Mouse (Mus musculus): ENCODE data around the gene Lrrc4c. TPM values are rescaled to one million over a fixed set of nuclear protein-coding genes. Genes with fewer than 3 reads are reported as not detected.

The Lrrc4c gene
- polyA plus RNA-seq, 1 experiment from 2014 or later: 0.19 TPM

GRCm38 (mm10) chr2:96475674-96476073, 157.7 kb downstream of the Lrrc4c start:
- no peak for ATAC-seq (replicated peaks; ENCODE audit: insufficient number of reproducible peaks, low FRiP score, low TSS enrichment)
- H3K27me3 ChIP-seq (ENCODE audit: control insufficient read depth, insufficient read depth, low read length): no peaks in the 10 kb centered on the region
- no peak overlapping the region for H3K27ac ChIP-seq (ENCODE audit: low read depth, low read length)
- no peaks in the 10 kb centered on the region for H3K9me3 ChIP-seq (replicated peaks; ENCODE audit: control insufficient read depth, low read length)
- 74% methylated on average over 6 of the region's 6 CpGs for WGBS (ENCODE audit: insufficient replicate concordance)
- H3K9ac ChIP-seq (ENCODE audit: low read depth, low read length): no peak overlapping the region
- no peak overlapping the region for H3K4me3 ChIP-seq (ENCODE audit: low read depth, low read length)
- no peaks in the 10 kb centered on the region for H3K36me3 ChIP-seq (ENCODE audit: control insufficient read depth, insufficient read depth, low read length)
- H3K4me2 ChIP-seq: no peak overlapping the region
- no peaks in the 10 kb centered on the region for H3K4me1 ChIP-seq (ENCODE audit: control insufficient read depth, insufficient read depth, low read length)

DNA sequence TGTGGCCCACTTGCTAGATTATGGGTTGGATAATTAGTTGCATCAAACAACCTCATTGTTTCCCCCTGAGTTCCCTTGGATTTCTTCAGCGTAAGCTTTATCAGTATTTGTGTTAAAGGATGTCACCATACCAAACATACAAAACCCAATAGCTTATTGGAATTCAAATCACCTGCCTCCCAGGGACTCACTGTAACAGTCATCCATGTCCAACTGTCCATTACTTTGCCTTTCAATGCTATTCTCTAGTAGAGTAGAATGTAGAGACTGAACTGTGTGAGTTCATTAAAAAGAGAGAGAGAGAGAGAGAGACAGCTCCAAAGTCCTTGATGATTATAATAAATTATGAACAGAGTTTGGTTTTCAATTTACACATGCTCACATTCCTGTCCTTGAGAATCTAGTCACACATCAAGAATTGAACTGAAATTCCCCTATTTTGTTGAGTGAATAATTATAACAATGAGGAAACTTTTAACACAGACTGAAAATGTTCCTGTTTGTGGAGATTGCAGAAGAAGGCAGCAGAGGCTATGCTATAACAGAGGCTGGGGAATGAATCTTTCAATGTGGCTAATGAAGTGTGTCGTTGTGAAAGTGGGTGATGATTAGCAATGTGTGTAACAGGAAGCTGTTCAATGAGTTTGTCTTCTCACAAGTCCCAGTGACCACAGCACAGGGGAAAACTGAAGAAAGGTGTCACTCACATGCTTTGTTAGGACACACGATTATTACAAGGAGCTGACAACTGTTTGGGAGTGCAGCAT, 181.3 kb downstream of the Lrrc4c start:
- Histone ChIP-seq H3K4me1 (ENCODE audit: control insufficient read depth, insufficient read depth, low read length) (no peaks in the 10 kb centered on the region), H3K27me3 (ENCODE audit: control insufficient read depth, insufficient read depth, low read length) (no peaks in the 10 kb centered on the region), H3K4me2 (no peak overlapping the region), H3K36me3 (ENCODE audit: control insufficient read depth, insufficient read depth, low read length) (no peaks in the 10 kb centered on the region), H3K9ac (ENCODE audit: low read depth, low read length) (no peak overlapping the region), H3K9me3 (replicated peaks; ENCODE audit: control insufficient read depth, low read length) (no peaks in the 10 kb centered on the region), H3K27ac (ENCODE audit: low read depth, low read length) (no peak overlapping the region), H3K4me3 (ENCODE audit: low read depth, low read length) (no peak overlapping the region)
- 54% methylated on average over 3 of the region's 3 CpGs for WGBS (ENCODE audit: insufficient replicate concordance)
- ATAC-seq (replicated peaks; ENCODE audit: insufficient number of reproducible peaks, low FRiP score, low TSS enrichment): no peak

DNA sequence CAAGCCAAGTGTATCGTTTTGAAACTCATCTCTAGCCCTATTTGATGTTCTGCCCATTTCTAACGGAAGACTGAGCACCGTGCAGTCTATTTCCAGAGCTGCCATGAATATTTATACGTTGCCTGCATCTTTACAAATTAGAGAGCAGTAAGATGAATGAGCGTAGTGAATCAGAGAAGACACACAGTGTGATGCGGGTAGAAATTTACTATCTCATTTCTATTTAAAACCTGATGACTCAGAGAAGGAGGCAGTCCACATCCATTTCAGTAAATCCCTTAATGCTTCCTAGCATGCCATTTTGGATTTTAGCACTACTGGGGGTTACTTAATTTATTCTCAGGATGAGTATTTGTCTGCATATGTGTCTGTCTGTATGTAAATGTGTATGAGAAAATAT, 186.2 kb downstream of the Lrrc4c start:
- no peak overlapping the region for H3K4me3 ChIP-seq (ENCODE audit: low read depth, low read length)
- H3K9ac ChIP-seq (ENCODE audit: low read depth, low read length): no peak overlapping the region
- H3K4me1 ChIP-seq (ENCODE audit: control insufficient read depth, insufficient read depth, low read length): no peaks in the 10 kb centered on the region
- H3K27me3 ChIP-seq (ENCODE audit: control insufficient read depth, insufficient read depth, low read length): no peaks in the 10 kb centered on the region
- no peak for ATAC-seq (replicated peaks; ENCODE audit: insufficient number of reproducible peaks, low FRiP score, low TSS enrichment)
- H3K9me3 ChIP-seq (replicated peaks; ENCODE audit: control insufficient read depth, low read length): no peaks in the 10 kb centered on the region
- no peak overlapping the region for H3K27ac ChIP-seq (ENCODE audit: low read depth, low read length)
- no peaks in the 10 kb centered on the region for H3K36me3 ChIP-seq (ENCODE audit: control insufficient read depth, insufficient read depth, low read length)
- WGBS (ENCODE audit: insufficient replicate concordance): 80% methylated on average over 6 of the region's 6 CpGs
- no peak overlapping the region for H3K4me2 ChIP-seq

GRCm38 (mm10) chr2:96505641-96506040, 187.7 kb downstream of the Lrrc4c start:
- H3K27ac ChIP-seq (ENCODE audit: low read depth, low read length): no peak overlapping the region
- H3K4me2 ChIP-seq: no peak overlapping the region
- no peaks in the 10 kb centered on the region for H3K4me1 ChIP-seq (ENCODE audit: control insufficient read depth, insufficient read depth, low read length)
- no peaks in the 10 kb centered on the region for H3K9me3 ChIP-seq (replicated peaks; ENCODE audit: control insufficient read depth, low read length)
- WGBS (ENCODE audit: insufficient replicate concordance): 76% methylated on average over 1 of the region's 1 CpGs
- H3K4me3 ChIP-seq (ENCODE audit: low read depth, low read length): no peak overlapping the region
- no peak for ATAC-seq (replicated peaks; ENCODE audit: insufficient number of reproducible peaks, low FRiP score, low TSS enrichment)
- H3K27me3 ChIP-seq (ENCODE audit: control insufficient read depth, insufficient read depth, low read length): no peaks in the 10 kb centered on the region
- no peak overlapping the region for H3K9ac ChIP-seq (ENCODE audit: low read depth, low read length)
- H3K36me3 ChIP-seq (ENCODE audit: control insufficient read depth, insufficient read depth, low read length): no peaks in the 10 kb centered on the region

DNA sequence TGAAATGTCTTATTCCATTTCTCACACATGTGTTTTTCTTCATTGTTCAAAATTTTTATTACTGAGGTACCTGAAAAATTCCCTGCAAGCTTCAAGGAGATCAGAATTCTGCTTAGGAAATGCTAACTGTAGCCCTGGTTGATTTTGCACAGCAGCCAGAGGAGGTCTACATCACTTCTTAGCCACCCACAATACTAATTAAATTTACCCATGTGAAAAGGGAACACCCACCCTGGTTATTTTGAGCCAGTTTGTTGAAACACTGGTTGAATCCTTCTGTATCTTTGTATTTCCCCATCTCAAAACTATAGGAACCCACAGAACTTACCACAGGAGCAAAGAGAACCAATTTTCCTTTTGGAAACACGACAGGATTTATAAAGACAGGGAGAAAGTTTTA, 191.0 kb downstream of the Lrrc4c start:
- Histone ChIP-seq H3K9me3 (replicated peaks; ENCODE audit: control insufficient read depth, low read length) (no peaks in the 10 kb centered on the region), H3K27ac (ENCODE audit: low read depth, low read length) (no peak overlapping the region), H3K36me3 (ENCODE audit: control insufficient read depth, insufficient read depth, low read length) (no peaks in the 10 kb centered on the region), H3K4me2 (no peak overlapping the region), H3K27me3 (ENCODE audit: control insufficient read depth, insufficient read depth, low read length) (no peaks in the 10 kb centered on the region), H3K9ac (ENCODE audit: low read depth, low read length) (no peak overlapping the region), H3K4me3 (ENCODE audit: low read depth, low read length) (no peak overlapping the region), H3K4me1 (ENCODE audit: control insufficient read depth, insufficient read depth, low read length) (no peaks in the 10 kb centered on the region)
- ATAC-seq (replicated peaks; ENCODE audit: insufficient number of reproducible peaks, low FRiP score, low TSS enrichment): no peak
- 59% methylated on average over 1 of the region's 1 CpGs for WGBS (ENCODE audit: insufficient replicate concordance)

GRCm38 (mm10) chr2:96537469-96537868, 219.5 kb downstream of the Lrrc4c start:
- H3K27ac ChIP-seq (ENCODE audit: low read depth, low read length): no peak overlapping the region
- no peaks in the 10 kb centered on the region for H3K27me3 ChIP-seq (ENCODE audit: control insufficient read depth, insufficient read depth, low read length)
- no peaks in the 10 kb centered on the region for H3K36me3 ChIP-seq (ENCODE audit: control insufficient read depth, insufficient read depth, low read length)
- H3K9me3 ChIP-seq (replicated peaks; ENCODE audit: control insufficient read depth, low read length): no peaks in the 10 kb centered on the region
- WGBS (ENCODE audit: insufficient replicate concordance): 71% methylated on average over 3 of the region's 3 CpGs
- no peaks in the 10 kb centered on the region for H3K4me1 ChIP-seq (ENCODE audit: control insufficient read depth, insufficient read depth, low read length)
- H3K9ac ChIP-seq (ENCODE audit: low read depth, low read length): no peak overlapping the region
- H3K4me3 ChIP-seq (ENCODE audit: low read depth, low read length): no peak overlapping the region
- no peak overlapping the region for H3K4me2 ChIP-seq
- ATAC-seq (replicated peaks; ENCODE audit: insufficient number of reproducible peaks, low FRiP score, low TSS enrichment): no peak

DNA sequence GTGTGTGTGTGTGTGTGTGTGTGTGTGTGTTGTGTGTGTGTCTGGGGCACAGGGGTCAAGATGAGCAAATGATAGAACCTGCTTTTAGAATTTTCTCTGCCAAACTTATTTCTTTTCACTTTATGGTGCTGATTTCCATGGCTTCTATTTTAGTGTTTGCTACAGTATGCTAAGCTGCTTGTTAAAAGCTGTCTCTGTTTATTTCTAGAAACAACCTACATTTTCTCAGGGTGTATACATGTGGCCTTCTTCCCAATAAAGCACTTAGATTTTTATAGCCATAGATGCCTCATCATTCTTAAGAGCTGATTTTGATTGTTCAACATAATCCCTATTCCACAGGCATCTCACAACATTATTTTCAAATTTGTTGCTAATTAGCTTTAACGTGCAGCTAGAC, 229.2 kb downstream of the Lrrc4c start:
- Histone ChIP-seq H3K36me3 (ENCODE audit: control insufficient read depth, insufficient read depth, low read length) (no peaks in the 10 kb centered on the region), H3K27me3 (ENCODE audit: control insufficient read depth, insufficient read depth, low read length) (no peaks in the 10 kb centered on the region), H3K4me2 (no peak overlapping the region), H3K9me3 (replicated peaks; ENCODE audit: control insufficient read depth, low read length) (no peaks in the 10 kb centered on the region), H3K4me3 (ENCODE audit: low read depth, low read length) (no peak overlapping the region), H3K4me1 (ENCODE audit: control insufficient read depth, insufficient read depth, low read length) (no peaks in the 10 kb centered on the region), H3K27ac (ENCODE audit: low read depth, low read length) (no peak overlapping the region), H3K9ac (ENCODE audit: low read depth, low read length) (no peak overlapping the region)
- WGBS (ENCODE audit: insufficient replicate concordance): 83% methylated on average over 1 of the region's 1 CpGs
- no peak for ATAC-seq (replicated peaks; ENCODE audit: insufficient number of reproducible peaks, low FRiP score, low TSS enrichment)

DNA sequence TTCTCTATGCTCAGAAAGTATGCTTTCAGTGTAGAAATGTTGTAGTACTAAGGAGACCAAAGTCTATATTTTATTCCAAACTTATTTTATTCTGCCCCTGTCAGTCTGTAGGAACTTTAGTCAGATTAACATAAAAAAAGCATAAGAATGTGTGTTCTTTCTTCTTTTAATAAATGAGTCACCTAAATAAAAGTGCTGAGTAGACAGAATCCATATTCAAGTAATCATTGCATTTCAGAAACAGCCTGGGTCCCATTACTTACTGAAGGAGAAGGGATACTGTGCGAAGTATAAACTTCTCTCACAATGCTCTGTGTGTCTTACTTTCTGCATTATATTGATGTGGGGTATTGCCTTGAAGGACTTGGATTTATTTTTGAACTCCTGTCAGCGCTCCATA, 255.8 kb downstream of the Lrrc4c start:
- Histone ChIP-seq H3K27me3 (ENCODE audit: control insufficient read depth, insufficient read depth, low read length) (no peaks in the 10 kb centered on the region), H3K9me3 (replicated peaks; ENCODE audit: control insufficient read depth, low read length) (no peaks in the 10 kb centered on the region), H3K9ac (ENCODE audit: low read depth, low read length) (no peak overlapping the region), H3K36me3 (ENCODE audit: control insufficient read depth, insufficient read depth, low read length) (no peaks in the 10 kb centered on the region), H3K4me1 (ENCODE audit: control insufficient read depth, insufficient read depth, low read length) (no peaks in the 10 kb centered on the region), H3K27ac (ENCODE audit: low read depth, low read length) (no peak overlapping the region), H3K4me2 (no peak overlapping the region), H3K4me3 (ENCODE audit: low read depth, low read length) (no peak overlapping the region)
- no peak for ATAC-seq (replicated peaks; ENCODE audit: insufficient number of reproducible peaks, low FRiP score, low TSS enrichment)
- WGBS (ENCODE audit: insufficient replicate concordance): 86% methylated on average over 2 of the region's 2 CpGs

GRCm38 (mm10) chr2:96577701-96578100, 259.7 kb downstream of the Lrrc4c start:
- no peaks in the 10 kb centered on the region for H3K9me3 ChIP-seq (replicated peaks; ENCODE audit: control insufficient read depth, low read length)
- no peaks in the 10 kb centered on the region for H3K4me1 ChIP-seq (ENCODE audit: control insufficient read depth, insufficient read depth, low read length)
- no peak overlapping the region for H3K27ac ChIP-seq (ENCODE audit: low read depth, low read length)
- H3K36me3 ChIP-seq (ENCODE audit: control insufficient read depth, insufficient read depth, low read length): no peaks in the 10 kb centered on the region
- H3K4me2 ChIP-seq: no peak overlapping the region
- ATAC-seq (replicated peaks; ENCODE audit: insufficient number of reproducible peaks, low FRiP score, low TSS enrichment): no peak
- WGBS (ENCODE audit: insufficient replicate concordance): 83% methylated on average over 8 of the region's 8 CpGs
- H3K27me3 ChIP-seq (ENCODE audit: control insufficient read depth, insufficient read depth, low read length): no peaks in the 10 kb centered on the region
- H3K9ac ChIP-seq (ENCODE audit: low read depth, low read length): no peak overlapping the region
- H3K4me3 ChIP-seq (ENCODE audit: low read depth, low read length): no peak overlapping the region

Data from heart, embryonic 11.5 days (tissue).